Mouse (Mus musculus) layer of hippocampus, postnatal 25 days (tissue): ENCODE measurements around the gene Erf. TPM values are rescaled to one million over a fixed set of nuclear protein-coding genes. Genes with fewer than 3 reads are reported as not detected.

Source experiments
- DNase-seq, 2 experiments: peaks; one replicate each; pipeline ENCODE4 v3.0.0; 2022; ENCODE audit warnings: mixed read lengths in 2 of 2, low spot score in 1 of 2; ENCODE audit errors: extremely low spot score in 1 of 2
- total RNA-seq, 2 experiments: library from RNA; stranded (reverse); gene quantifications; 2 replicates each; pipeline ENCODE4 v1.2.3; 2021

The Erf gene
- total RNA-seq, 2 experiments from 2014 or later = 44.4 to 51.1 TPM

- no peak for DNase-seq
Observed at GRCm38 (mm10) chr7:25244562-25245369, 5.8 kb downstream of the Erf start.

DNA sequence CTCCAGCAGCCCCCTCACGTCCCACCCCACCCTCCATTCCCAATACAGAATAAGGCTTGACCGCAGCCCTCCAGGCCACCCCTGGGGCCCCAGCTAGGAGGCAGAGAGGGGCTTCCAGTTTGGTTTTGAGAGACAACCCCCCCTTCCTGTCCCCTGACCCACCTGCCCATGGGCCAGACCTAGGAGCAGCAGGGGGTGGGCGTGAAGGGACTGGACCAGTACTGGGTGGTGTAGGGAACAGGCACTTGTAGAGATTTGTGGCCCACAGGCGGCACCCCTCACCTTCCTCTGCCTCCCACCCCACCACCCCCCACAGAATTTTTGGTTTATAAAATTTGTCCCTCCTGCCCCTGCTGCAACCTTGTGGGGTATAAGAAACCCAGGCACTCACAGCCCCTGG is 7.2 kb downstream of the Erf start:
- DNase-seq = no peak

GRCm38 (mm10) chr7:25241062-25241461 is 9.5 kb downstream of the Erf start:
- DNase-seq = peak in 1 of 2 experiments; percentile 58

- DNase-seq = no peak
Observed at GRCm38 (mm10) chr7:25240631-25241030, 9.9 kb downstream of the Erf start.

DNA sequence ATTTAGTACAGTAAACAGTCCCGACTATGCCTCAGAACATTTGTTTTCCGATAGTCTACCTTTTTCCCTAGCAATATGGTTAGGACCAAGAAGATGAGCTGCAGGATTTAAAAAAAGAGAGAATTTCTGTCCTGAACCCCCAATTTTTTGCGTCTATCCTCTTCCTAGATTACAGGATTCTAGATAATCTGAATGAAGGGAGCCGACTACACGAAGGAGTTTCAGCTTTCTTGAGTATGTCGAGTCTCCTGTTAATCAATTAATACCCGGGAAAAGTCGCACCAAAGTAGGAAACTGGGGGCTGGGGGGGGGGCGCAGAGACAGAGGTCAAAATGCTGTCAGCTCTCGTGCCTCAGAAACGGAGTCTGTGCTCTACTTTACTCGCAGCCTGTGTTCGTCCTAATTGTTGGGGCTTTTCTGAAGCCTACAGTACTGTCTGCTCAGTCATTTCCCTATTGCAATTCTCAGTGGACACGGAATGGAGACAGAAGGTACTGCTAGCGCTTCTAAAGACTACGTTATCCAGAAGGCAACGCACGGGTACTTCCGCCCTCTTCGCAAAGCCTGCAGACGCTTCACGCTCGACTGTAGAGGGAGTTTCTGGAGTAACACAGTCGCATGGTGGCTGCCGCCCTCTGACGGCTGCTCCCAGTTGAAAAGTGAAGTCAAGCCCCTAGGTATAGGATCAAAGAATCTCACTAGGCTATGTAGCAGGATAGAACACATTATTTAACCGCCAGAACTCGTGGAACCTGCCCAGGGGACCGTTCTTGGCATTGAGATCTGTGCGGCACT is 11.5 kb downstream of the Erf start:
- DNase-seq = peak in 1 of 2 experiments; percentile 69

GRCm38 (mm10) chr7:25238015-25238706 is 12.4 kb downstream of the Erf start:
- DNase-seq = peak; percentile 76 to 94

DNA sequence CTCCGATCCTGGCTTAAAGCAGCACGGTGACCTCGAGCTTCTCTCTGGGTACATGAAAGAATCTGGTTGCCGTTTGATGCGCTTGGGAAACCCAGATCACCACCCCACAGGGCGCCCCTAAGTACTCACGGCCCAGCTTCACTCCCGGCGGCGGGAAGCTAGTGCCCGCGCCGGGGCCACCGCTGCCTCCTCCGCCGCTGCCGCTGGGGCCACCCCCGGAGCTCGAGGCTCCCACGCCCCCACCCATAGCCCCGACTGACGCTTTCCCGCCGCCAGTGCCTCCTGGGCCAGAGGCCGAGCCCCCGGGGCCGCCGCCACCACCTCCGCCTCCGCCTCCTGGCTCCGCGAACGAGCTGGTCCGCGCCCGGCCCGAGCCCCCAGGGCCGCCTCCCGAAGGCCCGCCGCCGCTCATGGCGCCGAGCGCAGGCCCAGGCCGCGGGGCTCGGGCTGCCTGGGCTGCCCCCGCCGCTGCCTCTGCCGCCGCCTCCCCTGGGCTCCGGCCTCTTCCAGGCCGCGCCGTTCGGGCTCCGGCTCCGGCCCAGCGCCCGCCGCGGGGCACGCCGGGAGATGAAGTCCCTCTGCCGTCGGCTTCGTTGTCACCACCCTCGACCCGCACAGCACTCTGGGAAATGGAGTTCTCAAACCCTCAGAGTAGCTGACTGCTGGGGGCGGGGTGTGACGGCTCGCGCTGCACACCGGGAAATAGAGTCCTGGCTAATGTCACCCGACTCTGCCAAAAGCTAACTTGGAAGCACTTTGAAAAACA is 13.1 kb downstream of the Erf start, which contains the start of gene Gsk3a:
Gsk3a (minus strand) TSS at position 603 of the 766 bp plus-strand sequence.
- peak in 1 of 2 experiments; percentile 87 for DNase-seq

- DNase-seq = no peak
Observed at GRCm38 (mm10) chr7:25235526-25235925, 15.0 kb downstream of the Erf start.

- DNase-seq = no peak
Observed at GRCm38 (mm10) chr7:25233061-25233460, 17.5 kb downstream of the Erf start.

GRCm38 (mm10) chr7:25232101-25232648 is 18.4 kb downstream of the Erf start:
- DNase-seq = no peak

DNA sequence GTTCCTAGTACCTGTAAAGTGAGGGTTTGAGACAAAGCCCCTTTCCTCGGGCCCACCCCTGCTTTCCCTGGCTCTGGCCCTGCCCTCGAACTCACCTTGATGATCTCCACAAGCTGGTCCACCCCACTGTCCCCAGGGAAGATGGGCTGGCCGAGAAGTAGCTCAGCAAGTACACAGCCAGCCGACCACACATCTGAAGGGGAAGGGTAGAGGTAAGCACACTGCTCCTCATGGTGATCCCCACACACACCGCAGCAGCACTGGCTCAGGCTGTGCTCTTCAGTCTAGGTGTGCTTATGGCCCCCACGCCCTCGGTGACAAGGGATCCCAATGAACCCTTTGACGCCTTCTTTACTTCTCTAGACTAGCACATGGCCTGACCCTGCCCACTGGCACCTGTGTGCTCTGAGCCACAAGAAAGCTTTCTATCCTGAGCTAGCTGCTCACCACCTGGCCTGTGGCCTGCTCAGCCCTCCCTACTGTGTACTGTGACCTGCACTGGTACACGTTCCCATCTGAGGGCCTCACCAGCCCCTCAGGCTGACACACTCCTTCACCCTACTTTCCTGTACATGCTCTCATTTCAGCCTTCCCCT is 19.8 kb downstream of the Erf start:
- DNase-seq = no peak

- no peak for DNase-seq
Observed at GRCm38 (mm10) chr7:25227523-25228300, 22.8 kb downstream of the Erf start.

DNA sequence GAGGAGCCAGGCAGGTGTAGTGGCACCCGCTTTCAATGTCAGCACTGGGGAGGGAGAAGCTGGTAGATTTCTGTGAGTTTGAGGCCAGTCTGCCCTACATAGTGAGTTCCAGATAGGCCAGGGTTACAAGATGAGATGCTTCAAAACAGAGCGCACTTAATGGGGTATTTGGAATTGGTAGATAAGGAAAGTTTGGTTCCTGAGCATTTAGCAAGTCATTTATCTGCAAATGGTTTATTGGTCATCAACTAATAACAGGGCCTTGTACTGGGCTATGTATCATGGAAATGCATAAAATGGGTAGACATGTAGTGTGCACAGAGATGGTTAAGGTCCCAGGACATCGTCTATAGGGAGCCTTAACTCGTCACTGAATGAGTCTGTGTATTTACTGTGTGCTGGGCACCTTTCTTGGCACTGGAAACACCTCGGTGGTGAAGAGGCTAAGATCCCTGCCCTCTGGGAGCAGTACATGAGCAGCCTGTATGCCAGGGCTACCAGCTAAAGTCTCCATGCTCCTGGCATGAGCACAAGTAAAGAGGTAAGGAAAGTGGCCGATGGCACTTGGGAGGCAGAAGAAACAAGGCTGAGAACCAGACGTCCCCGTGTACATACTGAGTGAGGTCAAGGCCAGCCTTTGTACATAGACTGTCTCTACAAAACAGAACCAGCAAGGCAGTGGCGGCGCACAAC is 28.1 kb downstream of the Erf start:
- no peak for DNase-seq

DNA sequence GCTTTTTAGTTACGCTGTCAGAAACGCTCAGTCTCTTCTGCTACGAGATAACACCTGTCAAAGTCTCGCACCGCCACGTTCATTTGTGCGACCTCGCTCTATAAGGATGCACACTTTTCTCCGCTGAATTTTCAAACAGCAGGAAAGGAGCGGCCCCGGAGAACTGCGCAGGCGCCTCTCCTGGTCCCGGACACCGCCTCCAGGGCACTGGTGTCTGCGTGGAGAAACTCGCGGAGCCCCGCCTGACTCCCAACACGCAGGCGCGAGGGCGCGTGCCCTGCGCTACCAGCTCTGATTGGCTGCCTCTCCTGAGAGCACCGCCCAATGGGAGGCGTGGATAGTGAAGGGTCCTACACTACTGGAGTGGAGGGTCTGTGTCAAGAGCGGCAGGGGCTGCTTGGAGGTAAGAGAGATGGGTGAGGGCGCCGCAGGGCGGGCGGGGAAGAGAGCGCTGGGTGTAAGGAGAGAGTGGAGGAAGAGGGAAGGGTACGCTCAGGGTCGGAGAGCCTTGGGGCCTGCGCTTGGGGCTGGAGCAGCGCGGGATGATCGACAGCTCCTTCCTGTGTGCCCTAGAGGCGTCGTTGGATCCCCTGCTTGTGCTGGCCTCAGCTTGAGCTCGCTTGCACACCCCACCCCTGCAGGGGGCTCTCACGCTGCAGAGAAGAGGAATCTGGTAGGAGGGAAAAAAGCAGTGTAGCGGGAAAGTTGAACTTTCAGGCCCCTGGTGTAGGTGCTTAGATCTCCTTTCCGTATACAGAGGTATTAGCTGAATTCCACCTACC is 29.3 kb downstream of the Erf start, which contains the start of gene Zfp526:
Zfp526 (plus strand) TSS at position 324 of the 782 bp plus-strand sequence.
- DNase-seq = peak; percentile 88 to 89

- no peak for DNase-seq
Observed at GRCm38 (mm10) chr7:25220457-25221101, 30.0 kb downstream of the Erf start, which contains the start of gene Dedd2. Gene Dedd2, minus strand, starts transcription at chr7:25220615.

DNA sequence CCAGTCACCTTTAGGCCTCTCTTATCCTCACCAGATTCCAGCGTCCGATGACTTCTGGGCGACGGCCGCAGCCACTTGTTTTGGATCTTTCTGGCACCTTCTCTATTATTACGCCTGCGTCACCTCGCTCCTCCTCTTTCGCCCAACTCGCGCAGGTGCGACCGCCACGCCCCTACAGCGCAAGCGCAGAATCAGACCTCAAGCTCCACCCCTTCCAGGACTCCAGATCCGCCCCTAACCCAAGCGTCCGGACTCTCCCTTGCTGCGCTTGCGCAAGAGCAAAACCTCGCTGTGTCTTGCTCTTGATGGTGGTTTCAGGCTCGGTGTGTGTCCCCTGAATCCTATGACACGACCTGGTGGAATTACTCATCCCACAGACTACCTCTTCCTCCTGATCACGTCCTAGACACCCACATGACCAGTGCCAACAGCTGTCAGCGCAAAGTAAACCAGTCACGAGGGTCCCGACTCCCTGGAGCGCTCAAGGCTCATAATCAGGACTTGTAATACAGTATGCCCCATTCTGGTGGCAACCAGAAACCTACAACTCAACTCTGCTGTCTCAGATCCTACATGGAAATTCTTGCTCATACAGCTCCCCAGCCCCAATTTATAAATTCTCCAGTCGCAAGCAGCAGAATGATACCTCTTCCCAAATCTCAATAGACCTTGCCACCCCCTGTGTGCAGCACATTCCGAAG is 30.7 kb downstream of the Erf start:
- DNase-seq = peak; percentile 82 to 85
